Mouse (Mus musculus) C2C12 (cell line): ENCODE results near the gene Gm20390.

Source experiments
- CEBPB ChIP-seq: IDR thresholded peaks from one replicate; pipeline ENCODE4 v1.6.1; 2011; ENCODE audit warnings: low read depth, mild to moderate bottlenecking, control low read depth, moderate library complexity
- CTCF ChIP-seq: IDR thresholded peaks from one replicate; pipeline ENCODE4 v1.5.1; 2011; ENCODE audit not compliant: control insufficient read depth, insufficient read depth, insufficient read length
- MAX ChIP-seq: IDR thresholded peaks from one replicate; pipeline ENCODE4 v1.6.1; 2011; ENCODE audit warnings: mild to moderate bottlenecking, control low read depth
- MYOD1 ChIP-seq: IDR thresholded peaks from one replicate; pipeline ENCODE4 v1.6.1; 2011; ENCODE audit warnings: low read depth; ENCODE audit not compliant: control insufficient read depth, insufficient read length
- MYOG ChIP-seq: IDR thresholded peaks from one replicate; pipeline ENCODE4 v1.6.1; 2011; ENCODE audit not compliant: control insufficient read depth, insufficient read length; ENCODE audit errors: extremely low read depth
- USF1 ChIP-seq: IDR thresholded peaks from one replicate; pipeline ENCODE4 v1.6.1; 2011; ENCODE audit warnings: low read depth, mild to moderate bottlenecking, control low read depth, moderate library complexity

GRCm38 (mm10) chr11:93988328-93989062 lies 20.4 kb upstream of the Gm20390 start:
- no peak for TF ChIP-seq CTCF
- no peak for TF ChIP-seq USF1
- no peak for TF ChIP-seq MAX
- TF ChIP-seq MYOD1 = no peak
- TF ChIP-seq CEBPB = no peak
- no peak for TF ChIP-seq MYOG
